Mouse (Mus musculus) brain, embryonic 14.5 days (tissue): ENCODE results near the gene Tbc1d2b.

Experiments used
- CTCF ChIP-seq: fragments of 200-500 bp; IDR thresholded peaks from 2 replicates; pipeline ENCODE4 v1.5.1; 2012; ENCODE audit warnings: inconsistent platforms, mild to moderate bottlenecking, moderate library complexity, borderline replicate concordance; ENCODE audit not compliant: insufficient read depth, insufficient read length; ENCODE audit errors: extremely low read depth
- POLR2A ChIP-seq: fragments of 200-500 bp; IDR thresholded peaks from 2 replicates; pipeline ENCODE4 v1.6.1; 2012; ENCODE audit warnings: mild to moderate bottlenecking, inconsistent platforms, borderline replicate concordance; ENCODE audit not compliant: poor library complexity, insufficient read depth, insufficient read length, severe bottlenecking; ENCODE audit errors: extremely low read depth

DNA sequence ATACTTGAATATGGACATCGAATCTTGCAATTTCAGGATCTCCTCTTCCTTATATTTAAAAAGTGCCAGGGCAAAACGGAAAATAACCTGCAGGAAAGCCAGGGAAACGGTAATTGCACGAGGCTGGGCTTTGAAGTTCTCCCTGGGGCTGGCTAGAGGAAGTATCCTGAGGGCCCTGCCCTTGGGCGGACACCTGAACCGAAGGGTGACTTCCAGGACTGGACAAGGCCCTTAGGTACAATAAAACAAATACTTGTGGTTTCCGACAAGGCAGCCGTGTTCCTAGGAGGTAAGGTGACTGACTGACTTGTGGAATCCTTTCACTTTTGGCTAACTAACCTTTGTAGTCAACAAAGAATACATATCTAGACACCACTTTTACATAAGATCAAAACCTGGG lies 62.8 kb downstream of the Tbc1d2b start:
- TF ChIP-seq POLR2A = no peak
- no peak for TF ChIP-seq CTCF
